Mouse (Mus musculus): ENCODE measurements around the gene Col2a1. TPM values are rescaled to one million over a fixed set of nuclear protein-coding genes. Genes with fewer than 3 reads are reported as not detected.

Gene Col2a1
- polyA plus RNA-seq, 1 experiment from 2014 or later = 237 TPM

- no peak overlapping the region for H3K9ac ChIP-seq (ENCODE audit: low read length)
- H3K36me3 ChIP-seq (ENCODE audit: control insufficient read depth, insufficient read depth, low read length) = no peaks in the 10 kb centered on the region
- no peaks in the 10 kb centered on the region for H3K9me3 ChIP-seq (ENCODE audit: control insufficient read depth, low read length)
- no peak overlapping the region for H3K27ac ChIP-seq (replicated peaks; ENCODE audit: low read depth, low read length)
- no peak for ATAC-seq (ENCODE audit: insufficient number of reproducible peaks, low FRiP score, low TSS enrichment, low read depth)
- DNase-seq (ENCODE audit: low spot score) = no peak
- 10% methylated on average over 3 of the region's 3 CpGs for WGBS
- no peak overlapping the region for H3K4me2 ChIP-seq (ENCODE audit: low read depth, severe bottlenecking)
- H3K27me3 ChIP-seq (ENCODE audit: control insufficient read depth, insufficient read depth, low read length) = no peaks in the 10 kb centered on the region
- H3K4me3 ChIP-seq (ENCODE audit: low read depth, low read length) = no peak overlapping the region
- peaks cover 4% of the 10 kb centered on the region; the same call in 1 of the 2 replicates for H3K4me1 ChIP-seq (ENCODE audit: control insufficient read depth, insufficient read depth, low read length)
These were observed 30.7 kb upstream of the Col2a1 start for GRCm38 (mm10) chr15:98035076-98035755.

GRCm38 (mm10) chr15:98033233-98033748 lies 28.8 kb upstream of the Col2a1 start:
- WGBS = 83% methylated on average over 9 of the region's 9 CpGs
- Histone ChIP-seq H3K4me3 (ENCODE audit: low read depth, low read length) (no peak overlapping the region), H3K27ac (replicated peaks; ENCODE audit: low read depth, low read length) (peak overlapping the region; percentile 77), H3K36me3 (ENCODE audit: control insufficient read depth, insufficient read depth, low read length) (no peaks in the 10 kb centered on the region), H3K4me1 (ENCODE audit: control insufficient read depth, insufficient read depth, low read length) (peaks cover 10% of the 10 kb centered on the region), H3K9me3 (ENCODE audit: control insufficient read depth, low read length) (no peaks in the 10 kb centered on the region), H3K27me3 (ENCODE audit: control insufficient read depth, insufficient read depth, low read length) (no peaks in the 10 kb centered on the region), H3K4me2 (ENCODE audit: low read depth, severe bottlenecking) (no peak overlapping the region), H3K9ac (ENCODE audit: low read length) (no peak overlapping the region)
- DNase-seq (ENCODE audit: low spot score) (no peak), ATAC-seq (ENCODE audit: insufficient number of reproducible peaks, low FRiP score, low TSS enrichment, low read depth) (peak; percentile 66; the same call in 1 of the 2 replicates)

GRCm38 (mm10) chr15:98029798-98030197 lies 25.3 kb upstream of the Col2a1 start:
- Histone ChIP-seq H3K4me3 (ENCODE audit: low read depth, low read length) (no peak overlapping the region), H3K36me3 (ENCODE audit: control insufficient read depth, insufficient read depth, low read length) (no peaks in the 10 kb centered on the region), H3K9me3 (ENCODE audit: control insufficient read depth, low read length) (no peaks in the 10 kb centered on the region), H3K4me1 (ENCODE audit: control insufficient read depth, insufficient read depth, low read length) (peaks cover 41% of the 10 kb centered on the region), H3K4me2 (ENCODE audit: low read depth, severe bottlenecking) (no peak overlapping the region), H3K9ac (ENCODE audit: low read length) (no peak overlapping the region), H3K27ac (replicated peaks; ENCODE audit: low read depth, low read length) (no peak overlapping the region), H3K27me3 (ENCODE audit: control insufficient read depth, insufficient read depth, low read length) (no peaks in the 10 kb centered on the region)
- 83% methylated on average over 6 of the region's 6 CpGs for WGBS
- DNase-seq (ENCODE audit: low spot score) (no peak), ATAC-seq (ENCODE audit: insufficient number of reproducible peaks, low FRiP score, low TSS enrichment, low read depth) (no peak)

- Histone ChIP-seq H3K27me3 (ENCODE audit: control insufficient read depth, insufficient read depth, low read length) (no peaks in the 10 kb centered on the region), H3K4me1 (ENCODE audit: control insufficient read depth, insufficient read depth, low read length) (peaks cover 41% of the 10 kb centered on the region), H3K4me2 (ENCODE audit: low read depth, severe bottlenecking) (0 out of 2 replicates have a peak overlapping the region, but pooled peaks have one; percentile 13), H3K36me3 (ENCODE audit: control insufficient read depth, insufficient read depth, low read length) (no peaks in the 10 kb centered on the region), H3K27ac (replicated peaks; ENCODE audit: low read depth, low read length) (peak overlapping the region; percentile 89), H3K4me3 (ENCODE audit: low read depth, low read length) (no peak overlapping the region), H3K9me3 (ENCODE audit: control insufficient read depth, low read length) (no peaks in the 10 kb centered on the region), H3K9ac (ENCODE audit: low read length) (peak overlapping the region; percentile 1; the same call in 1 of the 2 replicates)
- ATAC-seq (ENCODE audit: insufficient number of reproducible peaks, low FRiP score, low TSS enrichment, low read depth) (peak; percentile 86), DNase-seq (ENCODE audit: low spot score) (peak; percentile 39)
- WGBS = 34% methylated on average over 12 of the region's 12 CpGs
These were observed 22.7 kb upstream of the Col2a1 start for GRCm38 (mm10) chr15:98026967-98027904.

GRCm38 (mm10) chr15:98025611-98026010 lies 21.1 kb upstream of the Col2a1 start:
- Histone ChIP-seq H3K36me3 (ENCODE audit: control insufficient read depth, insufficient read depth, low read length) (no peaks in the 10 kb centered on the region), H3K9ac (ENCODE audit: low read length) (no peak overlapping the region), H3K27me3 (ENCODE audit: control insufficient read depth, insufficient read depth, low read length) (no peaks in the 10 kb centered on the region), H3K4me3 (ENCODE audit: low read depth, low read length) (no peak overlapping the region), H3K27ac (replicated peaks; ENCODE audit: low read depth, low read length) (peak overlapping the region; percentile 56; the same call in 1 of the 2 replicates), H3K4me1 (ENCODE audit: control insufficient read depth, insufficient read depth, low read length) (peaks cover 40% of the 10 kb centered on the region), H3K4me2 (ENCODE audit: low read depth, severe bottlenecking) (no peak overlapping the region), H3K9me3 (ENCODE audit: control insufficient read depth, low read length) (no peaks in the 10 kb centered on the region)
- ATAC-seq (ENCODE audit: insufficient number of reproducible peaks, low FRiP score, low TSS enrichment, low read depth) = no peak
- DNase-seq (ENCODE audit: low spot score) = no peak
- 38% methylated on average over 4 of the region's 4 CpGs for WGBS

GRCm38 (mm10) chr15:98023137-98023536 lies 18.6 kb upstream of the Col2a1 start:
- Histone ChIP-seq H3K9ac (ENCODE audit: low read length) (no peak overlapping the region), H3K27ac (replicated peaks; ENCODE audit: low read depth, low read length) (no peak overlapping the region), H3K4me3 (ENCODE audit: low read depth, low read length) (no peak overlapping the region), H3K4me1 (ENCODE audit: control insufficient read depth, insufficient read depth, low read length) (peaks cover 32% of the 10 kb centered on the region), H3K27me3 (ENCODE audit: control insufficient read depth, insufficient read depth, low read length) (no peaks in the 10 kb centered on the region), H3K36me3 (ENCODE audit: control insufficient read depth, insufficient read depth, low read length) (no peaks in the 10 kb centered on the region), H3K9me3 (ENCODE audit: control insufficient read depth, low read length) (no peaks in the 10 kb centered on the region), H3K4me2 (ENCODE audit: low read depth, severe bottlenecking) (no peak overlapping the region)
- WGBS = 33% methylated on average over 3 of the region's 3 CpGs
- no peak for DNase-seq (ENCODE audit: low spot score)
- ATAC-seq (ENCODE audit: insufficient number of reproducible peaks, low FRiP score, low TSS enrichment, low read depth) = no peak

- DNase-seq (ENCODE audit: low spot score) (no peak), ATAC-seq (ENCODE audit: insufficient number of reproducible peaks, low FRiP score, low TSS enrichment, low read depth) (no peak)
- no peaks in the 10 kb centered on the region for H3K27me3 ChIP-seq (ENCODE audit: control insufficient read depth, insufficient read depth, low read length)
- H3K9ac ChIP-seq (ENCODE audit: low read length) = no peak overlapping the region; the same call in 1 of the 2 replicates
- H3K27ac ChIP-seq (replicated peaks; ENCODE audit: low read depth, low read length) = no peak overlapping the region
- H3K4me1 ChIP-seq (ENCODE audit: control insufficient read depth, insufficient read depth, low read length) = peaks cover 20% of the 10 kb centered on the region
- 10% methylated on average over 2 of the region's 2 CpGs for WGBS
- no peak overlapping the region for H3K4me3 ChIP-seq (ENCODE audit: low read depth, low read length)
- H3K36me3 ChIP-seq (ENCODE audit: control insufficient read depth, insufficient read depth, low read length) = no peaks in the 10 kb centered on the region
- no peaks in the 10 kb centered on the region for H3K9me3 ChIP-seq (ENCODE audit: control insufficient read depth, low read length)
- H3K4me2 ChIP-seq (ENCODE audit: low read depth, severe bottlenecking) = no peak overlapping the region
These were observed 17.4 kb upstream of the Col2a1 start for GRCm38 (mm10) chr15:98021886-98022285.

- Histone ChIP-seq H3K36me3 (ENCODE audit: control insufficient read depth, insufficient read depth, low read length) (no peaks in the 10 kb centered on the region), H3K27me3 (ENCODE audit: control insufficient read depth, insufficient read depth, low read length) (no peaks in the 10 kb centered on the region), H3K4me3 (ENCODE audit: low read depth, low read length) (no peak overlapping the region), H3K9me3 (ENCODE audit: control insufficient read depth, low read length) (no peaks in the 10 kb centered on the region), H3K4me1 (ENCODE audit: control insufficient read depth, insufficient read depth, low read length) (peaks cover 3% of the 10 kb centered on the region), H3K27ac (replicated peaks; ENCODE audit: low read depth, low read length) (no peak overlapping the region), H3K9ac (ENCODE audit: low read length) (no peak overlapping the region), H3K4me2 (ENCODE audit: low read depth, severe bottlenecking) (no peak overlapping the region)
- ATAC-seq (ENCODE audit: insufficient number of reproducible peaks, low FRiP score, low TSS enrichment, low read depth) = no peak
- DNase-seq (ENCODE audit: low spot score) = no peak
- 70% methylated on average over 3 of the region's 3 CpGs for WGBS
These were observed 14.6 kb upstream of the Col2a1 start for GRCm38 (mm10) chr15:98019047-98019446.

All from limb, embryonic 11.5 days (tissue).